Mouse (Mus musculus) right cerebral cortex, postnatal 10 days (tissue): ENCODE measurements around the gene 3110070M22Rik.
"Not testable (repeated sequence)": the region's sequence is repeated elsewhere in the genome, so short reads cannot be mapped to it uniquely, and the experiment has no call there.

ENCODE experiments used
- DNase-seq, 2 experiments: peaks; one replicate each; pipeline ENCODE4 v3.0.0; 2021; ENCODE audit warnings: low spot score in 2 of 2

Gene 3110070M22Rik

DNA sequence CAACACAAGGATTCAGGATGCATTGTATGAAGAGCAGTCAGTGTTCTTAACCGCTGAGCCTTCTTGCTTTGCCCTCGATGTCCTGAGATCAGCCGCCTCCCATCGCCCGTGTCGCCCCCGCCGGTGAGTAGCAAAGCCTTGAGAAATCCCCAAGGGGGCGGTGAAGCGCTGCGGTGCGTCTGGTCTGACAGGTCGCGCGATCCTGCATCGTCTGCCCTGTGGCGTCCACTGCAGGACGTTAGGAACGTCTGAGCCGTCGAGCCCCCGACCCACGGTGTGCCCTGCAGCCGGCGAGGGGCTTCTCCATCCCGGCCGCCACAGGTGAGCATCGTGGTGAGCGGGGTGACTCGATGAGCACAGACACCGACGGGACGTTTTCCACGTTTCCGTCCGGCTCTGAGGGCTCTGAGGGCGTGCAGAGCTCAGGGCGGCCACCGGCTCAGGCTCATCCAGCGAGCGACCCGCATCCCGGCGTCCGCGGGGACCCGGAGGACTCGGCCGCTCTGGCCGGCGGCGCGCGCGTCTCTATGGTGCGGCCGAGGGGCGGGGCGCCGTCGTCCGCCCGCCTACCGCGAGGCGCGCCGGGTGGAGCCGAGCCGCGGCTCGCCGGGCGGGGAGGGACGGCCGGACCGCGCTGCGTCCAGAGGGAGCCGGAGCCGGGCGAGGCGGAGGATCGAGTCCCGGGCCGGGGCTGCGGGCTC lies at the start of gene 3110070M22Rik, which contains the start of gene Tmem267:
TSS of gene 3110070M22Rik (minus strand) at position 504 of the 701 bp plus-strand sequence.
TSS of gene Tmem267 (plus strand) at position 160 of the 701 bp plus-strand sequence.
- DNase-seq, result peak; percentile 91 to 93

DNA sequence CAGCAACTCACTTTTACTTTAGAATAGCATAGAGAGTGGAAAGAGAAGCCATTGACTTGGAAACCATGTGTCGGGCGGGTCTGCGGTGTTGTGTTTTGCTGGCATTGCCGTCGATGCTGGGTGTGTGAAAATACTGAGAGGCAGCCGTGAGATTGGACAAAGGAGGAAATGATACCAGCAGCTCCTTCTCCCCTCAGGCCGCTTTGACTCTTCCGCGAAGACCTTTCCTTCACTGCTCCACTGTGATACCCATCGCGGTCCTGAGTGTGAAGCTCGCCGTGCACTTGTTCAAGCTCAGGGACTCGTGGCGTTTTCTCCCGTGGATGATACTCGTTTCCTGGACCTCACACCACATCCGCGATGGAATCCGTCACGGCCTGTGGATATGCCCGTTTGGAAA lies 6.8 kb upstream of the 3110070M22Rik start:
- DNase-seq, result not testable (repeated sequence)

DNA sequence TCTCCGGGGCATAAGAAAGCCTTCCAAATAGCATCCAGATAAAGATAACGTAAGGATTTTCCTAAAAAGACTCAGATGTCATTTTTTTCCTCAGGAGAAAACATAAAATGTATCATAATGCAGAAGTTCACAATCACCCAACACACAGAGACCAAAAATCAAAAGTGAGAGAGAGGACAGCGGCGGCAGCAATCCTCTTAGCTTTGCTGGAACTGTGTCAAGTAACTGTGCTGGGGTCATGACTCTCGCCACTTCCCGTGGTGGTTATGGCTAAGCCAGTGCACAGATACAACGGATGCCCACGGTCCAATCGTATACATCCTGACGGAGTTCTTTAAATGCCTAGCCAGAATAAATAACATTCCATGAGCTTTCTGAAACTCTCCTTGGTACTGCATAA lies 3.9 kb upstream of the 3110070M22Rik start:
- peak in 1 of 2 experiments; percentile 33 for DNase-seq

DNA sequence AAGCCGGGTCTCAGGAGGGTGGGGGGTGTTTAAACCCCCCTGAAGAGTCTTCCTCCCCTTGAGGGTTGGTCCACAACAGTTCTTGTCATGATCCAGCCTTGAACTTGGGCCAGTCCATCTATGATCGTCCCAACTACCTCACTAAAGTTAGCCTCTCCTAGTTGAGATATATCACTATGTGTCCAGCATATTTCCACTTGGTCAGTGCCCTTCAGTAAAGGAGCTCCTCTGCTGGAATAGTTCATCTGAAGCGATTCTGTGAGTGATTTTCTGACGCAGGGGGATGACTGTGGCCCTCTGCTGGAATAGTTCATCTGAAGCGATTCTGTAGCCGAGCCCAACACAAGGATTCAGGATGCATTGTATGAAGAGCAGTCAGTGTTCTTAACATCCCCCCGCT lies 829 bp downstream of the 3110070M22Rik start:
- peak in 1 of 2 experiments; percentile 25 for DNase-seq

DNA sequence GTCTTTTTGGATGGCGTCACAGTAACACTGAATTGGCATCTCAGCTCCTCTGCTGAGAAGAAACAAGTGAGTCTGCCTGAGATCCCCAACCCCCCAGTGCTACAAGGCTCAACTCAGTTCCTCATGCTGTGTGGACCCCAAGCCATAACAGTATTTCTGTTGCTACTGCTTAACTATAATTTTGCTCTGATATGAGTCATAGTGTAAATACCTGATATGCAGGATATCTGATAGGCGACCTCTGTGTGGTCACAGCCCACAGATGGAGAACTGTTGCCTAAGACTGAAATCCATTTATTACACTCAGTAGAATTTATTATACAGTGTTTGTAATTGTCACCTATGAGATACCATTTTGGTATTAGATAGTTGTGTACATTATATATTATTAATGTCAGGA lies 10.4 kb downstream of the 3110070M22Rik start:
- DNase-seq, result no peak

DNA sequence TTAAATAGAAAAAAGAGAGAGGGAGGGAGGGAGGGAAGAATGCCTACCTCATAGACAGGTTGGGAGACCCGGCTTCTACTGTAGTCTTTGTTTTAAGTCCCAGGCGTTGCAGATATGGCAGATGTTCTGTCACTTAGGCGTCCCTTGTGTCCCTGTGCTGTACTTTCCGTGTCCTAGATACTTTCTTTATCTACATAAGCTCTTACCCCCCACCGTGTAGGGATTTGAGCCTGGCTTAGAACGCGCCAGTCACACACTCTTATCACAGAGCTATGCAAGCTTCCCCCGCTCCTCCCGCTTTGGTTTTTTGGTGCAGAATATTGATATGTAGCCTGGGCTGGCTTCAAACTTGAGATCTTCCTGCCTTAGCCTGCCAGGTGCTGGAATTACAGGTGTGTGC lies 11.6 kb downstream of the 3110070M22Rik start:
- DNase-seq, result no peak

DNA sequence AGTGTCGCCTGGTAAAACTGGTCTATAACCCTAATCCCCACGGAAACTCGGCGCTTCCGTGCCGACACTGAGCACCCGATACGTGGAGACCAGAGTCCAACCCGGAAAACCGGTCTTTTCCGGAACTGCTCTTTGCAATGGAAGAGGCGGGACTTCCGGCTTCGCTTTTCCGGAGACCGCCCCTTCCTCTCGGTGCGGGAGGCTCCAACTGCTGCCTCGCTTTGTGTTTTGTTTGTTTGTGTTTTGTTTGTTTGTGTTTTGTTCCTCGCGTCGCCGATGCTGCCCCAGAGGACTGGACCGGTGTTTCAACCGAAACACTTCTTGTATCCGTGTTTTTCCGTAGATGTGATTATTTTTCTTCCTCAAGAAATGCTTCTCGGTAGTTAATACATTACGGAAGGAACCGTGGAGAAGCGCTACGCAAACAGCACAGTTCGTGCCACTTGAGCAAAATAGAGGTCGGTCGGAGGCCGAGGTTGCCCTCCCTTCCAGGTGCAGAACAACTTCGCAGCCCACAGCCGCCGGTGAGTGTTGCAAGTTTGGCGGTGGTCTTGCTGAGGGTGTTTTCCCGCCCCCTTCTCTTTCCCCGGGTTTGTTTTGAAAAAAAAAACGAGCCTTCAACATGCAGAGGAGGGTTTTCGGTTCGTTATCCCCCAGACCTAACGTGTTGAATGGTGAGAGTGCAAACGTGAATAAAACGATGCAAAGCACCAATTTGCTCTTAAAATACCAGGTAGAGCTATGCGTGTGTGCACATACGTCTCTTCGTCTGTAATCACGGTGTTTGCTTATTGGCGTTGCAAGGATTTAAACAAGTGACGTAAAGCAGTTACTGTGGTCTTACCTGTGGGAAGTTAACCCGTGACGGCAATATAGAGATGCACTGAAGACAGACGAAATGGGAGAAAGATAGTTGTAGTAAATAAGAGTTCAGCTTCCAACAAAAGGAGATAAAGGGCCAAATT lies 25.3 kb downstream of the 3110070M22Rik start, which contains the start of gene 4833420G17Rik:
TSS of gene 4833420G17Rik (plus strand) at position 173 of the 965 bp plus-strand sequence.
- DNase-seq, result peak; percentile 92

DNA sequence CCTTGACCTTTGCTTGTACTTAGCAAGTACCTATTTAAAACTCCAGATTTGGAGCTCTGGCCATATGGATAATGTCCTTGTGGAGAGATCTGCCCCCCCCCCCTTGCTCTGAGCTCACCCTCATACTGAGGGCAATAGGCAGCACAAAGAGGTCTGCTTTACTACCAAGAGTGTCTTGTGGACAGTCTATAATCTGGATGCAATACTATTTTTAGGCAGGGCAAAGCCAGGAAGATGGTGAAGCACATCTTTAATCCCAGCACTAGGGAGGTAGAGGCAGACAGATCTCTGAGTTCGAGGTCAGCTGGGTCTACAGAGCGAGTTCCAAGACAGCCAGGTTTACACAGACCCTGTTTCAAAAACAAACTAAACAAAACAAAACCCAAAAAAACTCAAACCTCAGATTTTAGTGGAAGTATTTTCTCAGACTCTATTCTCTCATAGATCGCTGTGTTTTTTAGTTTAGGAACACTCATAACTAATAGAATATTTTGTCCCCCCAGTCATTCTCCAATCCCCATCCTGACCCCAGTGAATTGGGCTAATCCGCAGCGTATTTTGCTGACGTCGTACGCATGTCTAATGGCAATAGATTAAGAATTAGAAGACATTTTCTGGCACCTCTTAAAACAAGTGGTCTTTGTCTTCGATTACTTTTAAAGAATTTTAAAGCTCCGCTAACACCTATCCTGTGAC lies 26.1 kb downstream of the 3110070M22Rik start:
- no peak for DNase-seq

GRCm38 (mm10) chr13:119456342-119456741 lies 31.8 kb downstream of the 3110070M22Rik start:
- no peak for DNase-seq

GRCm38 (mm10) chr13:119455082-119455481 lies 33.1 kb downstream of the 3110070M22Rik start:
- DNase-seq, result no peak

DNA sequence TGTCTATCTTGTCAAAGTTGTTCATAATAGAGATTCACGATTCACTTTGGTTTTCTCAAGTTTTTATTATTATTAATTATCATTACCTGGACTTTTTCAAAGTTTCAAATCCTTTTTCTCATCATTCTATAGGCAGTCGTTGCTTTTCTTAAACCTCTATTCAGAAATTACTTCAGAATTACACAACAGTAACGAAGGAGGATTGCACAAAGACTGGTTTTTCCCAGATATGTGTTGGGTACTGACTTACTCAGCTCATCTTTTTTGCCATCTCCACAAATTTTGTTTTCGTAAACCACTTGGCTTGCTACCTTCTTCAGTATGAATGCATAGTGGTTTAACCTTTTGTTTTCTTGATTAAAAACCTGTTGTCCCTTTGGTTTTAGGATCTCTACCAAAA lies 34.6 kb downstream of the 3110070M22Rik start:
- no peak for DNase-seq

GRCm38 (mm10) chr13:119442244-119442643 lies 45.9 kb downstream of the 3110070M22Rik start:
- DNase-seq, result no peak
